Mouse (Mus musculus): ENCODE results near the gene Cdc37. TPM values are rescaled to one million over a fixed set of nuclear protein-coding genes. Genes with fewer than 3 reads are reported as not detected.
"Not testable (repeated sequence)": the region's sequence is repeated elsewhere in the genome, so short reads cannot be mapped to it uniquely, and the experiment has no call there.

Gene Cdc37
- 213 and 234 TPM in 2 replicates for polyA plus RNA-seq (2015; fragmentation: Nextera tagmentation; extraction: Ambion mirVana)

DNA sequence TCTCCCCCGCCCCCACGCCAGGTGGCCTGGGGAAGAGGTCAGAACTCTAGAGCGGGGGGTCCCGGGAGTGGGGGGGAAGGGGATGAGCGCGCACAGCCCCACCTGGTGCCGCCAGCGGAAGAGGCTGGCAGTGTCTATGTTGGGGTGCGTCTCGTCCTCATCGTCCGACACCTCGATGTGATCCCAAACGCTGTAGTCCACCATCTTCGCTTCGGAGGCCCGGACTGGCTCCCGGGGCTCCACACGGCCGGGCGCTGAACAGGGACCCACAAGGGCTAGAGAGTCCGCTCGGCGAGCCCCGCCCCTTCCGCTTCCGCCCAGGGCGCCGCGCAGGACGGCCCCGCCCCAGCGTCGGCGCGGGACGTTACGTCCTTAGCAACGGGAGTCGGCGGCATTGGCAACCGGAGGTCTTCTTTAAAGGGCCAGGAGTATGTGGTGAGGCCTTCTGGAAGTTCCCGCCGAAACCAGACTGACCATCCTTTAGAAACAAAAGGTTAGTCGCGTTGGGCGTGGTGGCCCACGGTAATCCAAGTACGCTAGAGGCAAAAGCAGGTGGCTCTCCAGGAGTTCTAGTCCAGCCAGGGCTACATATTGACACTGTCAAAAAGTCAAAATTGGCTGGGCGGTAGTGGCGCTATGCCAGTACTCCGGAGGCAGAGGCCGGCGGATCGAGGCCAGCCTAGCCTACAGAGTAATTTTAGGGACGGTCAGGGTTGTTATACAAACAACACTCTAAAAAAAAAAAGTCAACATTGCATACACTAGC is at the start of gene Cdc37:
Cdc37 (minus strand) TSS at position 329 of the 766 bp plus-strand sequence.
- H3K4me2 ChIP-seq (ENCODE audit: low read length) = peak within 1 kb of the TSS; percentile 78
- peaks cover 36% of the 10 kb centered on the region for H3K4me1 ChIP-seq (replicated peaks; ENCODE audit: control insufficient read depth, insufficient read depth, low read length)
- H3K9me3 ChIP-seq (ENCODE audit: control insufficient read depth, low read length) = no peaks in the 10 kb centered on the region
- peak within 1 kb of the TSS; percentile 76 for H3K27ac ChIP-seq (ENCODE audit: low read length)
- H3K36me3 ChIP-seq (ENCODE audit: control insufficient read depth, insufficient read depth) = peaks cover 2% of the 10 kb centered on the region; the same call in 1 of the 2 replicates
- WGBS = 2% methylated on average over 56 of the region's 56 CpGs
- ATAC-seq = peak; percentile 98
- 0 out of 2 replicates have a peak, but pooled peaks cover 2% of the 10 kb centered on the region for H3K27me3 ChIP-seq (replicated peaks; ENCODE audit: control insufficient read depth, insufficient read depth, low read length)
- H3K9ac ChIP-seq (replicated peaks; ENCODE audit: low read depth, low read length) = peak within 1 kb of the TSS; percentile 80
- H3K4me3 ChIP-seq (replicated peaks; ENCODE audit: low read length) = peak within 1 kb of the TSS; percentile 79

DNA sequence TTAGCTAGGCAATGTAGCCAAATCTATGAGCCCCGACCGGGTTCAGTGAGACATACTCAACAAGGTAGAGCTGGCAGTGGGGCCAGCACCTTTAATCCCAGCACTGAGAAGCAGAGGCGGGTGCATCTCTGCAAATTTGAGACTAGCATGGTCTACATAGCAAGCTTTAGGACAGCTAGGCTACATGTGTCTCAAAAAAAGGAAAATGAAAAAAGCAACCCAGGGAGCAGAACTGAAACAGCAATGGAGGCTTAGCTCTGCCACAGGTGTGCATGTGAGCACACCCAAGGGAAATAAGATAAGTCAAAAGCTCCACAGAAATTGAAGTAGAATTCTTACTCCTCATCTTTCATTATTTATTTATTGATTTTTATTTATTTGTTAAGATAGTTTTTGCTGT is 49.2 kb upstream of the Cdc37 start:
- Histone ChIP-seq H3K27ac (ENCODE audit: low read length) (no peak overlapping the region), H3K4me3 (replicated peaks; ENCODE audit: low read length) (no peak overlapping the region), H3K36me3 (ENCODE audit: control insufficient read depth, insufficient read depth) (0 out of 2 replicates have a peak, but pooled peaks cover 2% of the 10 kb centered on the region), H3K4me2 (ENCODE audit: low read length) (no peak overlapping the region), H3K4me1 (replicated peaks; ENCODE audit: control insufficient read depth, insufficient read depth, low read length) (peaks cover 18% of the 10 kb centered on the region), H3K9ac (replicated peaks; ENCODE audit: low read depth, low read length) (no peak overlapping the region), H3K9me3 (ENCODE audit: control insufficient read depth, low read length) (no peaks in the 10 kb centered on the region), H3K27me3 (replicated peaks; ENCODE audit: control insufficient read depth, insufficient read depth, low read length) (no peaks in the 10 kb centered on the region)
- whole genome bisulfite sequencing = 74% methylated on average over 3 of the region's 3 CpGs
- ATAC-seq = no peak

DNA sequence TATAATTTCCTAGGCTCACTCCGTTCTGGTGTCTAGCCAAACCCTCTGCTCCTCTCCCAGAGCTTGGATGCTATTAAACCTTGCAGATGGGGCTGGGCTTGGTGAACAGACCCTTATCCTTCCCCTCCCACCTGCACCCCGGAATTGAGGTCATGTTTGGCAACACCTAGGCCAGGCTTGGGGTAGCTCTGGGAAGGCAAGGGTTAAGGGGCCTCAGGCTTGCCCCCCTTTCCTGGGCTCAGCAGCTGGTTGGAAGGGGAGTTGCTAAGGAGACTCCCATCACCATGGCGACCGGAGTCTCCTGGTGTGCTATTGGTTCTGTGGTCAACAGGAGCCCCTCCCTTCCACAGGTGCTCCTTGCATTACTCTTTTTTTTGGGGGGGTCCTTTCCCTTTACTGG is 48.2 kb upstream of the Cdc37 start:
- Histone ChIP-seq H3K36me3 (ENCODE audit: control insufficient read depth, insufficient read depth) (no peaks in the 10 kb centered on the region), H3K27ac (ENCODE audit: low read length) (0 out of 2 replicates have a peak overlapping the region, but pooled peaks have one; percentile 30), H3K9ac (replicated peaks; ENCODE audit: low read depth, low read length) (peak overlapping the region; percentile 69), H3K4me3 (replicated peaks; ENCODE audit: low read length) (peak overlapping the region; percentile 59), H3K4me2 (ENCODE audit: low read length) (peak overlapping the region; percentile 64), H3K4me1 (replicated peaks; ENCODE audit: control insufficient read depth, insufficient read depth, low read length) (peaks cover 18% of the 10 kb centered on the region), H3K27me3 (replicated peaks; ENCODE audit: control insufficient read depth, insufficient read depth, low read length) (no peaks in the 10 kb centered on the region), H3K9me3 (ENCODE audit: control insufficient read depth, low read length) (no peaks in the 10 kb centered on the region)
- peak; percentile 84 for ATAC-seq
- 7% methylated on average over 4 of the region's 4 CpGs for WGBS

DNA sequence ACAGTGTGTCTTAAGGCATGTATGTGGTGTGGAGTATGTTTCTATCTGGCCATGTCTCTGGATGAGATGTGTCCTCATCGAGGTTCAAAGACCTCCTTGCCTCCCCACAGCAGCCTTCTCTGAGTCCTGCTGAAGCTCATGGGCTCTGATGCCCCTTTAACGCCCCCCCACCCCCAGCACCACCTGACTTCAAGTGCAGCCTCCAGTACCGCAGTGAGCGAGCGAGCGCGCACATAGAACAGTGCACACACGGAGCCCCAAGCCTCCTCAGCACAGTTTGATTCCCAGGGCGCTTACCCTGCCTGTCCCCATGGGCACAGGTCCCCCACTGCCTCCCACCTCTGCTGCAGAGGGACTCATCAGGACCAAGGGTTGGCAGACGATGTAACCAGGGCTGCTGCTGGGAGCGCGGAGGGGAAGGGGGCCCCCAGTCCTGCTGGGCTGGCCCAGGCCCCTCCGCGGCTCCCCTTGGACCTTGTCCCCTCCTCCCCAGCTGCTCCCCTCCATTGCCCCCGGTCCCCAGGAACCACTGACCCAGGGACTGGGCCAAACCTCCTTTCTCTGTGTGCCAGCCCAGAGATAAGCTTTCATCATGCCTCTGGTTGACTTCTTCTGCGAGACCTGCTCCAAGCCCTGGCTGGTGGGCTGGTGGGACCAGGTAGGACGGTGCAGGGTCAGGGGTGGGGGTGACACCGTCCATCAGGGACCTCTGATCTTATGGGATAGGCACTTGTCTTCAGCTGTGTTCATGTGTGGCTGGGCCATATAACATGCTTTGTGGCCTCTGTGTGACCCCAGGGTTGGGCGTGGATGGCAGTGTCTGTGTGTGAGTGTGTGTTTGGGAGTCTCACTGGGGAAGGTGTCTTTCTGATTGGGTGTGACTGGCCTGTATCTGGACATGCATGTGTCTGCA is 47.0 kb upstream of the Cdc37 start:
- peak overlapping the region; percentile 69 for H3K9ac ChIP-seq (replicated peaks; ENCODE audit: low read depth, low read length)
- 20% methylated on average over 18 of the region's 19 CpGs for WGBS
- no peaks in the 10 kb centered on the region for H3K36me3 ChIP-seq (ENCODE audit: control insufficient read depth, insufficient read depth)
- H3K4me3 ChIP-seq (replicated peaks; ENCODE audit: low read length) = peak overlapping the region; percentile 59
- H3K4me1 ChIP-seq (replicated peaks; ENCODE audit: control insufficient read depth, insufficient read depth, low read length) = peaks cover 18% of the 10 kb centered on the region
- H3K4me2 ChIP-seq (ENCODE audit: low read length) = peak overlapping the region; percentile 64
- no peaks in the 10 kb centered on the region for H3K9me3 ChIP-seq (ENCODE audit: control insufficient read depth, low read length)
- H3K27ac ChIP-seq (ENCODE audit: low read length) = peak overlapping the region; percentile 43; the same call in 1 of the 2 replicates
- H3K27me3 ChIP-seq (replicated peaks; ENCODE audit: control insufficient read depth, insufficient read depth, low read length) = no peaks in the 10 kb centered on the region
- peak; percentile 85 for ATAC-seq

DNA sequence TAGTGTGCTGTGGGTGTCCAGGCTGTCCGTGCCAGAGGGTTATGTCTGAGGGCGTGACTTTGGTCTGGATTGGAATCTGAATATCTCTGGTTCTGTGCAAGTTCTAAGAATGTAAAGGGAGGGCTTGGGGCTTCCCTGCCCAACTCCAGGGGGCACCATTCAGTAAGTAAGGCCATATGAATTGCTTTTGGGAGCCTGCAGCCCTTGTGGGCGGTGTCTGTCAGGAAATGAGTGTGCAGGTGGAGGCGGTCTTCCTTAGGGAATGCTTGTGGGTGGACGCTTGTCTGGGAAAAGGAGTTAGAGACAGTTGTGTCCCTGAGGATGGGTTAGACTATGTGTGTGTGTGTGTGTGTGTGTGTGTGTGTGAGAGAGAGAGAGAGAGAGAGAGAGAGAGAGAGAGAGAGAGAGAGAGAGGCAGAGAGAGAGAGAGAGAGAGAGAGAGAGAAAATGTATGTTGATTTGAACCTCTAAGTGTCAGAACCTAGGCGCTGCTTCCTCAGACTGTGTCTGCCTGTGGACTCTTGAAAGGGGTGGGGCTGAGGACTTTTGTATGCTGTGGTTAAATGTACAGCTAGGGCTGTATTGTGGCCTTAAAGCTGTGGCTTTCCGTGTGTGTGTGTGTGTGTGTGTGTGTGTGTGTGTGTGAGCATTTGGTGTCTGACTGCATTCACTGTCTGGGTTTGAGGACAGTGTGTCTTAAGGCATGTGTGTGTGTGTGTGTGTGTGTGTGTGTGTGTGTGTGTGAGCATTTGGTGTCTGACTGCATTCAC is 46.1 kb upstream of the Cdc37 start:
- not testable (repeated sequence) for H3K9me3 ChIP-seq (ENCODE audit: control insufficient read depth, low read length); H3K4me2 ChIP-seq (ENCODE audit: low read length); H3K4me3 ChIP-seq (replicated peaks; ENCODE audit: low read length); H3K27me3 ChIP-seq (replicated peaks; ENCODE audit: control insufficient read depth, insufficient read depth, low read length); H3K9ac ChIP-seq (replicated peaks; ENCODE audit: low read depth, low read length); H3K27ac ChIP-seq (ENCODE audit: low read length); H3K36me3 ChIP-seq (ENCODE audit: control insufficient read depth, insufficient read depth)
- peaks cover 18% of the 10 kb centered on the region for H3K4me1 ChIP-seq (replicated peaks; ENCODE audit: control insufficient read depth, insufficient read depth, low read length)
- WGBS = 47% methylated on average over 7 of the region's 7 CpGs
- peak; percentile 21 for ATAC-seq

DNA sequence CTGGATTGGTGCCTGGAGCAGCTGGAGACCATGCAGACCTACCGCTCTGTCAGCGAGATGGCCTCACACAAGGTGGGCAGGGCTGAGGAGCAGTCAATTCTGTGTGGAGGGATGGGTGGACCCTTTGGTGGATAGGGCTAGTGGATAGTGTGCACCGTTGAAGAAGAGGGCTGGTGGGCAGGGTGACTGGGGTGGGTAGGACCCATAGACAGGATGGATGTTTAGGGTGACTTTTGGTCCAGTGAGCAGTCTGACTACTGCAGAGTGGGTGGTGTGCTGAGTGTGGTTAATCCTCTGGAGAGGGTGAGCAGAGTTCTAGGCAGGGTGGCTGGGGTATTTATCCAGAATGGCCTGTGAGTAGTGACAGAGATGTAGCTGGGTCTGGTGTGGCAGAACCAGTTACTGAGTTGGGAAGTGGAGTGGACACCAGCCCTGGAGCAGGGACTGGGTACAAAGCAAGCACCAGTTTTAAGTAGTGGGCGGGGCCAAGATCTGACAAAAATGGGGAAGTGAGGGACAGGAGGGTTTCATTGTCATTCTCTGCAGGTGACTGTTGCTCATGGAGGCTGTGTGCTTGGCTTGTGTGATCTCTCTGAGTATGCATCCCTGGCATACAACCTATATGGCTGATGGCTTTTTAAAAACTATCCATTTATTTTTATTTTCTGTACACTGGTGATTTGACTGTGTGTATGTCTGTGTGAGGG is 45.2 kb upstream of the Cdc37 start:
- Histone ChIP-seq H3K27ac (ENCODE audit: low read length) (no peak overlapping the region), H3K27me3 (replicated peaks; ENCODE audit: control insufficient read depth, insufficient read depth, low read length) (no peaks in the 10 kb centered on the region), H3K4me2 (ENCODE audit: low read length) (no peak overlapping the region), H3K9me3 (ENCODE audit: control insufficient read depth, low read length) (no peaks in the 10 kb centered on the region), H3K4me1 (replicated peaks; ENCODE audit: control insufficient read depth, insufficient read depth, low read length) (peaks cover 18% of the 10 kb centered on the region), H3K36me3 (ENCODE audit: control insufficient read depth, insufficient read depth) (no peaks in the 10 kb centered on the region), H3K4me3 (replicated peaks; ENCODE audit: low read length) (no peak overlapping the region), H3K9ac (replicated peaks; ENCODE audit: low read depth, low read length) (no peak overlapping the region)
- no peak for ATAC-seq
- 75% methylated on average over 4 of the region's 4 CpGs for WGBS

DNA sequence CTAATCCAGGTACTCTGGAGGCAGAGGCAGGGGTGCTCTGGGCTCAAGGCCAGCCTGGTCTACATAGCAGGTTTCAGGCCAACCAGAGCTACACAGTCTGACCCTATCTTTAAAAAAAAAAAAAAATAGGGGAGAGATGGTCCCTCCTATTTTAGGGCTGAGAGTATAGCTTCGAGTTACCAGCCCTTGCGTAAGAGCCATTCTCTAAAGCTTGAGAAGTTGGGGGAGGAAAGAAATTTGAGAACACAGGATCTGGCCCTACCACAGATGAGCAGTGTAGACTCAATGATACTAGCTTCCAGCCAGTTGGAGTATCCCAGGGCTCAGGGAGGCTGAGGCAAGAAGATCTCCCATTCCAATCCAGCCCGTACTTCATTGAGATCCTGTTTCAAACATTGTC is 44.0 kb upstream of the Cdc37 start:
- Histone ChIP-seq H3K36me3 (ENCODE audit: control insufficient read depth, insufficient read depth) (no peaks in the 10 kb centered on the region), H3K4me1 (replicated peaks; ENCODE audit: control insufficient read depth, insufficient read depth, low read length) (peaks cover 18% of the 10 kb centered on the region), H3K27me3 (replicated peaks; ENCODE audit: control insufficient read depth, insufficient read depth, low read length) (no peaks in the 10 kb centered on the region), H3K27ac (ENCODE audit: low read length) (no peak overlapping the region), H3K9me3 (ENCODE audit: control insufficient read depth, low read length) (no peaks in the 10 kb centered on the region), H3K4me3 (replicated peaks; ENCODE audit: low read length) (no peak overlapping the region), H3K9ac (replicated peaks; ENCODE audit: low read depth, low read length) (no peak overlapping the region), H3K4me2 (ENCODE audit: low read length) (no peak overlapping the region)
- no peak for ATAC-seq
- WGBS = 90% methylated on average over 3 of the region's 3 CpGs

DNA sequence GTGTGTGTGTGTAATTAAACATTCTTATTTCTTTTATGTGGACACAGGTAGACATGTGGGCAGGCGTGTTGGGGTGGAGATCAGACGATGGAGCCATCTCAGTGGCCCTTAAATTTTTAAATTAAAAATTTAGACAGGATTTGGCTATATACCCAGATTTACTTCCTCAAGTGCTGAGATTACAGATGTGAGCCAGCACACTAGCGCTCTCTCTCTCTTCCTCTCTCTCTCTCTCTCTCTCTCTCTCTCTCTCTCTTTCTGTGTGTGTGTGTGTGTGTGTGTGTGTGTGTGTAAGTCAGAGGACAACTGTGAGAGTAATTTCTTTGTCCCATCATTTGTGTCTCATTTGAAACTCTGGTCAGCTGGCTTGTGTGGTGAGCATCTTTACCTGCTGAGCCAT is 40.9 kb upstream of the Cdc37 start:
- H3K36me3 ChIP-seq (ENCODE audit: control insufficient read depth, insufficient read depth) = no peaks in the 10 kb centered on the region
- H3K4me2 ChIP-seq (ENCODE audit: low read length) = no peak overlapping the region
- WGBS = 73% methylated on average over 3 of the region's 3 CpGs
- no peaks in the 10 kb centered on the region for H3K4me1 ChIP-seq (replicated peaks; ENCODE audit: control insufficient read depth, insufficient read depth, low read length)
- no peak overlapping the region for H3K27ac ChIP-seq (ENCODE audit: low read length)
- H3K9me3 ChIP-seq (ENCODE audit: control insufficient read depth, low read length) = no peaks in the 10 kb centered on the region
- no peaks in the 10 kb centered on the region for H3K27me3 ChIP-seq (replicated peaks; ENCODE audit: control insufficient read depth, insufficient read depth, low read length)
- H3K4me3 ChIP-seq (replicated peaks; ENCODE audit: low read length) = no peak overlapping the region
- H3K9ac ChIP-seq (replicated peaks; ENCODE audit: low read depth, low read length) = no peak overlapping the region
- no peak for ATAC-seq

Data from forebrain, embryonic 16.5 days (tissue).